Mouse (Mus musculus) layer of hippocampus, postnatal 10 days (tissue): Measurements from ENCODE around the gene Setd3. TPM values are rescaled to one million over a fixed set of nuclear protein-coding genes. Genes with fewer than 3 reads are reported as not detected.
A peak's percentile ranks its signal among the peaks of the same experiment; 100 is the strongest.
"Not testable (repeated sequence)": the region's sequence is repeated elsewhere in the genome, so short reads cannot be mapped to it uniquely, and the experiment has no call there.

Source experiments
- DNase-seq, 2 experiments: peaks; one replicate each; pipeline ENCODE4 v3.0.0; 2021; ENCODE audit warnings: low spot score in 2 of 2
- total RNA-seq, 2 experiments: library from RNA; stranded (reverse); gene quantifications; 2 replicates each; pipeline ENCODE4 v1.2.3; 2021

The Setd3 gene
- total RNA-seq, 2 experiments from 2014 or later: 113 to 119 TPM

GRCm38 (mm10) chr12:108149764-108150163 is 29.4 kb downstream of the Setd3 start:
- DNase-seq: no peak

- no peak for DNase-seq
Measured at GRCm38 (mm10) chr12:108145198-108145597, 33.9 kb downstream of the Setd3 start.

- DNase-seq: no peak
Measured at GRCm38 (mm10) chr12:108143624-108144498, 35.3 kb downstream of the Setd3 start.

- DNase-seq: peak in 1 of 2 experiments; percentile 19
Measured at GRCm38 (mm10) chr12:108135610-108136208, 43.4 kb downstream of the Setd3 start.

GRCm38 (mm10) chr12:108133181-108133580 is 45.9 kb downstream of the Setd3 start:
- no peak for DNase-seq

GRCm38 (mm10) chr12:108132450-108133070 is 46.6 kb downstream of the Setd3 start:
- DNase-seq: no peak

- peak; percentile 84 for DNase-seq
Measured at GRCm38 (mm10) chr12:108121288-108121687, 57.8 kb downstream of the Setd3 start.

GRCm38 (mm10) chr12:108120434-108120833 is 58.7 kb downstream of the Setd3 start:
- DNase-seq: no peak

GRCm38 (mm10) chr12:108119930-108120329 is 59.2 kb downstream of the Setd3 start:
- DNase-seq: no peak

GRCm38 (mm10) chr12:108118902-108119531 is 60.1 kb downstream of the Setd3 start:
- DNase-seq: no peak

GRCm38 (mm10) chr12:108118503-108118901 is 60.6 kb downstream of the Setd3 start:
- DNase-seq: no peak

- no peak for DNase-seq
Measured at GRCm38 (mm10) chr12:108111191-108111590, 67.9 kb downstream of the Setd3 start.

GRCm38 (mm10) chr12:108110674-108111073 is 68.4 kb downstream of the Setd3 start:
- no peak for DNase-seq

- DNase-seq: no peak
Measured at GRCm38 (mm10) chr12:108109732-108110131, 69.4 kb downstream of the Setd3 start.

GRCm38 (mm10) chr12:108108591-108108990 is 70.5 kb downstream of the Setd3 start:
- not testable (repeated sequence) for DNase-seq

GRCm38 (mm10) chr12:108103292-108103691 is 75.8 kb downstream of the Setd3 start:
- DNase-seq: no peak

GRCm38 (mm10) chr12:108102119-108102518 is 77.0 kb downstream of the Setd3 start:
- DNase-seq: no peak

- DNase-seq: no peak
Measured at GRCm38 (mm10) chr12:108100181-108100580, 78.9 kb downstream of the Setd3 start.

- peak in 1 of 2 experiments; percentile 17 for DNase-seq
Measured at GRCm38 (mm10) chr12:108098201-108098980, 80.7 kb downstream of the Setd3 start.

- no peak for DNase-seq
Measured at GRCm38 (mm10) chr12:108097643-108098042, 81.5 kb downstream of the Setd3 start.

- DNase-seq: no peak
Measured at GRCm38 (mm10) chr12:108088253-108088652, 90.9 kb downstream of the Setd3 start.
